Mouse (Mus musculus) testis, adult 2 months (tissue): ENCODE measurements around the gene Gse1.

Experiments
- CTCF ChIP-seq: fragments of 200-500 bp; IDR thresholded peaks from 2 replicates; pipeline ENCODE4 v1.5.1; 2012; ENCODE audit warnings: low read depth, mild to moderate bottlenecking, inconsistent platforms, low read length, moderate library complexity; ENCODE audit not compliant: control insufficient read depth, insufficient read depth, insufficient replicate concordance
- POLR2A ChIP-seq: fragments of 200-500 bp; IDR thresholded peaks from 2 replicates; pipeline ENCODE4 v1.6.1; 2012; ENCODE audit warnings: low read depth, mild to moderate bottlenecking, inconsistent platforms, low read length, moderate library complexity; ENCODE audit not compliant: control insufficient read depth

- TF ChIP-seq CTCF (no peak), POLR2A (no peak)
Observed at GRCm38 (mm10) chr8:120537207-120537817, 309.1 kb downstream of the Gse1 start.
